Mouse (Mus musculus): ENCODE measurements at regions not wholly inside any gene's neighbourhood (a gene's known extent, or its start where the extent isn't known, plus 50 kb on each side); places are given as distances from the start of the nearest gene placed in this dataset.

DNA sequence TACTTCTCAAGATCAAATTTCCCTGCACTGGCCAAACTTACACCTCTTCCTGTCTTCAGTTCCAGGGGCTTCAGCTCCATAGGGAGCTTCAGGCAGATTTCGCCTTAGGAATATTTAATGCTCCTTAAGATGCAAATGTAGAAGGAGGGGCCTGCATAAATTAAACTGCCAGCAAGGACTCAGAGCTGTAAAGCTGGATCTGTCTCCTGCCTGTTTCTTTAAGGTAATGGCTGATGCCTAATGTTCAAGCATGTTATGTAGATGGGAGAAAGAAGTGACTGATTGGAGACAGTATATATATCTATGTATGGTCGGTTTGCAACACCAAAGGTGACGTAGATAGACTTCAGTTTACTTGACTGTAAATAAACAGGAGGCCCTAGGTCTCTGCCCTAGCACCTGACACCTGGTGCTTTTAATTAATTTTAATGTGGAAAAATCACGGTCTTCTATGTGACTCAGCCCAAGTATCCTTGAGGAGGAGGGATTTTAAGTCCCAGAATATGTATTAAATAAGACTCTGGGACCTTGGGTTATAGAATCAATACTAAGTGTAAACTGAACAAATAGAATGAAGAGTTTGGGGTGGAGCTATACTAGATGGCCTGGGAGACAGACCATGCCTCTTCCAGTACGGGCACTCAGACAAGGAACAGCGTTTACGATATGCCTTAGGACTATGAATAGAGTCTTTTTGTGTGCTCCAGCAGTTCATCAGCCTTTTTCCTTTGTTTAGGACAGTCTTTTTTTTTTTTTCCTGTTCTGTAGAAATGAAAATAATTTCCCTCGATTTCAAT lies 651.7 kb upstream of the Lmcd1 start:
- DNase-seq (ENCODE audit: low spot score) = no peak

DNA sequence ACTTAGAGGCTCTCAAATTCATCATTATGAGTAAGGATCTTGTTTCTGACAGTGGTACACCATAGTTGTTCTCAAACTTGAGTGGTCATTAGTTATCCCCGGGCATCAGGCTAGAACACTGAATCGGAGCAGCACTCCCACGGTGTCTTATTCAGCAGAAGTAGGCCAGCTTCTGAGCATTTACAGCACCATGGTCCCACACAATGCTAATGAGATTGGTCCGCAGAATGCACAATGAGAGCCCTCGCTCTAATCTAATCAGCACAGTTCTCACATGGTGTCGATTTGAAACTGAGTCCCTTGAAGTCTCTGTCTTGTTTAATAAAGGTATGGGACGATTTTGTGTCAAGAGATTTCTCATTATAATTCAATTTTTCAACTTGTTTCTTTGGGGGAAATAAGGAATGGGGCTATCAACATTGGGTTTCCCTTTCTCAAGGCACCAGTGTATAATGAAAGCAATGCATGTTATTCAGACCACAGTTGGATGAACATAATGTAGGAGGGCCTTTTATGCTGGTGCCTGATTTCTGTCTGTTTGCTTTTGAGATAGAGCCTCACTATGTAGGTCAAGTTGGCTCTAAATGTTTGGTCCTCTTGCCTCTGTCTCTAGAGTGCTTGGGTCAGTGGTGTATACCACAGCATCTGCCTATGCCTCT lies 650.9 kb upstream of the Lmcd1 start:
- DNase-seq (ENCODE audit: low spot score) = no peak

DNA sequence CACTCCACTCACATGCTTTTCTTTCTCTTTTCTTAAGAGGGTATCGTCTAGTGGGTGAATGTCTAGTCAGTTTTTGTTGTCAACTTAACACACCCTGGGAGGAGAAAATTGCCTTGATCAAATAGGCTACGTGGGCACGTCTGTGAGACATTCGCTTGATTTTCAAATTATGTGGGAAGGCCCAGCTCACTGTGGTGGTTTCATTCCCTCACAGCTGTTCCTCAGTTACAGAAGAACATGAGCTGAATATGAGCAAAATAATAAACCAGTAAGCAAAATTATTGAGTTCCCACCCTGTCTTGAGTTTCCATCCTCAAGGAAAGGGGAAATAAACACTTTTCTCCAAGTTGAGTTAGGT lies 650.4 kb upstream of the Lmcd1 start:
- no peak for DNase-seq (ENCODE audit: low spot score)

DNA sequence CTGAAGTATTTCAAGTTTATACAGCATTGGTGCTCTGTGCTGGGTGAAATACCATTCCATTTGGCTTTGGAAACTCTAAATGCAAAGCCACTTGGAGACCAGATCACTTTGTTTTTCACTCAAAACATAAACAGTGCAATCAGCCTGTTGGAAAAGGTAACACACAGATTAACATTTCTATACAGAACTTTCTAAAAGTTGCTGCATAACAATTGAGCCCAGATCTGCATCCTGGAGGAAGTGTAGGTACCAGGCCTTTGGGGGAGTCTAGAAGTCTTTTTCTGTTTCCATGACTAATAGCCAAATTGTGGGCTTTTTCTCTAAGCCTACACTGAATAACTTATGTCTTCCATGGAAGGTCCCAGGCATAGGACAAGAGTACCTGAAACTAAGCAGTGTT lies 648.1 kb upstream of the Lmcd1 start:
- DNase-seq (ENCODE audit: low spot score) = no peak

DNA sequence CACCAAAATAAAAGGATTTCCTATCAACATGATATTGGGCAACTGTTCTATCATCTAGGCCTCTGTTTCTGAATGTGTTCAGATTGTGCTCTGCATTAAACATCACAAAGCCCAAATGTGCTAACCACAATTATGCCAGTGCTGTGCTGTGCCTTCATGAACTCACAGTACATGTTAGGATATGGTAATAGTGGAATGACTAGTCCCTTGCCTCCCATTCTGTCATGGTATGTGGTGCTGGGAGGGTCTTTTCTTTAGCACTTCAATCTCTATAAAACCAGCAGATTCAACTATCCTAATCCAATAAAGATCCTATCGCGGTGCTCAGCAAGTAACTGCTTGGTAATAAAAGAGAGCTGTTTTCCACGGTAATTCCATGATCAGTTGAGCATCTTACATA lies 620.8 kb upstream of the Lmcd1 start:
- no peak for DNase-seq (ENCODE audit: low spot score)

DNA sequence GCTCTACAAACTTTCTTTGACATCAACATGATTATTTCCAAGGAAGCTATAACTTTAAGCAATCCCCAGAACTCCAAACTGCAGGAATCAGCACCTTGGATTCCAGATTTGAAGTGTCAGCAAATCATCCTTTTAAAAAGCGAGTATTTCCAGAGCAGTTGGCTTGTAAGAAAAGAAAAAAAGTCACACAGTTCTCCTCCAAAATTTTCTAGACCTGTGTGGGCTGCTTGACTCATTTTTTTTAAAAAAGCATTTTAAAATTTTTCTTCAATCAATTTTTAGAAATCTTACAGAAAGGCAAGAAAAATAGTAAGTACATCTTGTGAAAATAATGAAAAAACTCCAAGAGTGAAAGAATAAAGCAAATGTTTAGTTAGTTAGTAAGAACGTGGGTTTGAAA lies 613.6 kb upstream of the Lmcd1 start:
- DNase-seq (ENCODE audit: low spot score) = no peak

DNA sequence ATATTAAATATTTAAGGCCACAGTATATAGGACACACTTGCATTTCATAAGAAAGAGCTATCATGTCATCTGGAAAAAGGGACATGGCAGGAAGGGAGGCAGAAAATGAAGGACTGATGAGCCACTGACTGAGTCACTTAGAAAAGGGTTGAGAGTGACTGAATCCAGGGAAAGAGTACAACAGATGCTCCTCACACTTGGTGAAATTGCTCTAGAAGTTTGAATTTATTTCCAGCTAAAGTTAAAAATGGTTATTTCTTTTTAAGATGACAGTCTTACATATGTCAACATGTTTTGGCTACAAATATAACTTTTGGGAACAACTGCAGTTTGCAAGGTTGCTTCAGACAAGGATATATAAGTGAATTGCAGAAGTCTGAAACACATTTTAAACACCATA lies 609.0 kb upstream of the Lmcd1 start:
- DNase-seq (ENCODE audit: low spot score) = no peak

DNA sequence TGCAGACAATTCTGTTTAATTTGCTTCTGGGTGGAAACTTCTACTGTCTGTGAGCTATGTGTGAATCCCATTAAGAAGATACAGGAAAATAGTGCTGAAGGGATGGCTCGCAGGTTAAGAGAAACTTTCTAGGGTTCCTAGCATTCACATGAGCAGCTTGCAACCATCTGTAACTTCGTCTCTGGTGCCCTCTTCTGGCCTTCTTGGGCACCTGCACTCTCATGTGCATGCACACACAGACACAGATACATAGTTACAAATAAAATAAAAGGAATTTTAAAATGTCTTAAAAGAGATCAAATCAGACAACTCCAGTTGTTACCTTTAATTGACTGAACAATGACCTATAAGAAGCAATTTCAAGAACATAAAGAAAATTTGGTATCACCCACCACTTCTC lies 588.6 kb upstream of the Lmcd1 start:
- no peak for DNase-seq (ENCODE audit: low spot score)

DNA sequence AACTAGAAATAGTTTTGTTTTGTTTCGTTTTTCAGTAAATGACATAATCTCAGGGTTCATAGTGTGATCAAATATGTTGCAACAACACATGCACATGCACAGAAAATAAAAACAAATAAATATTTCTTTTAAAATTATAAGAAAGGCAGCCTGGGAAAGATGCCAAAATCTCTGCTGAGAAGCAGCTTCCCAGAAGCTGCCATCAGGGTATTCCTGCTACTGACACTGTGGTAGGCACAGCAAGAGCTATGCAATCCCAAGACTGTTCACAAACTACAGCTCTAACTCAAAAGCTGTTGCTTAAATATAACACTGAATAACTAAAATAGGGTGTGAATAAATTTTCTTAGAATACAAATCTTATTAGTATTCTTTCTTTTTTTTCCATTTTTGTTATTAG lies 570.7 kb upstream of the Lmcd1 start:
- DNase-seq (ENCODE audit: low spot score) = no peak

DNA sequence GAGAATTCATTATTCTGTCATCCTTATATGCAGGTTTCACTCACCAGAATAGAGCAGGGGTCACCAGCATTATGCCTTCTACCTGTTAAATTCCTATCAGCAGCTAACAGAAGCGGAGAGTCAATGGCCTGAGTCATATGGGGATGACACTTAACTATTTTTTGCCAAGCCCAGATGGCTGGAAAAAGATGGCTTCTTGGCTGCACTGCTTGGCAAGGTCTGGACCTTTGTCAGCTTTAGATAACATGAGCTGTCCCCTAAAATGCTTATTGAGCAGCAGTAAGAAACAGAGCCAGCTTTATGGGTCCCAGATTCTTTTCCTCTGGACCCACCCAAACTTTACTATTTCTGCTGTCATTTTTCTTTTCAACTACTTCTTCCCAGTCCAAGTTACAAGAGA lies 565.3 kb upstream of the Lmcd1 start:
- no peak for DNase-seq (ENCODE audit: low spot score)

DNA sequence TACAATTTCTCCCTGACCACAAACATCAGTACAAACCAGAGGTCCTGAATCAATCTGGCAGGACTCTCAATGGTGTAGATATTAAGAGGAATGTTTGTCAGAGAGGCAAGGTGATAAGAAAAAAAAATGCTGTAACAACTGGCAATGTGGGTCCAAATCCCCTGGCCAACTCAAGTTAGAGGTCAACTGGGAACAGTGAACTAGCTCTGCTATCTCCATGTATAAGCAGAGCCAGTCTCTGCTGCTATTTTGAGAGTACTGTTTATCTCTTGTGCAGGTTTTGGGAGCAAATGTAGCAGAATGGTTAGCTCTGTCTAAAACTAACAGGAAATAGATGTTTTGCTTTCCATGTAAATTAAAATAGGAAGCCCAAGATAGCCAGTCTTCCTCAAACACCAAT lies 547.6 kb upstream of the Lmcd1 start:
- DNase-seq (ENCODE audit: low spot score) = no peak

DNA sequence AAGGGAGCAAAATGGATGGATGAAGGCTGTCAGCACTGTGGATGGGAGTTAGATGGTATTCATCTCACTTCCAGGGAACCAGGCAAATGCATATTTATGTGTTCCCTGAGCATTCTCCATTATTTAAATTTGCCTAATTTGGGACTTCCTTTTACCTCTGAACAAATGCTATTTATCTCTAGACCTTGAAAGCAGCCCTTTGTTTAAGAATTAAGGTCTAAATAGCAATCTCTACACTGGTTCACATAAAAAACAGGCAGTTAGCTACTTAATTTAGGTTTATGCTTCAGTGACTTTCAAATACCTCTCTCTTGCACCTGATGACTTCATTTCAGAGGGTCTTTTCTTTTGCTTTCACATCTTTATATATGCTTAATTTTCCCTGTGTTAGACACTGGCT lies 543.2 kb upstream of the Lmcd1 start:
- DNase-seq (ENCODE audit: low spot score) = no peak

DNA sequence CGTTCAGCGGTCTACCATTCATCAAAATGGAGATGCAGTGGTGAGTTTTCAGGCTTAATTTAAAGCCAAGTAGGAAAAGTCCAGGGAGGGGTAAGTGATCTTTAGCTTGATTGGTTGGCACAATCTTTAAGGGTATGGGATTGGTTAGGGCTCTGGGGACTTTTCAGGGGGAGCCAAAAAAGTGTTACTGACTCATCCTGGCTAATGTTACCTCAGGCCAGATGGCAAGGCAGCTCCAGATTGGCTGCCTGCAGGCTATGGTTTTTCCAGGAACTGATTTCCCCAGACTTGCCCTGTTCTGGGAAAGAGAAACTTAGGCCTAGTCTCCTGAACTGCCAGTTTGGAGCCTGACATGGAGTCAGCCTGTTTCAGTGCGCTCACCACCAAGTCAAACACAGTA lies 539.6 kb upstream of the Lmcd1 start:
- DNase-seq (ENCODE audit: low spot score) = no peak

DNA sequence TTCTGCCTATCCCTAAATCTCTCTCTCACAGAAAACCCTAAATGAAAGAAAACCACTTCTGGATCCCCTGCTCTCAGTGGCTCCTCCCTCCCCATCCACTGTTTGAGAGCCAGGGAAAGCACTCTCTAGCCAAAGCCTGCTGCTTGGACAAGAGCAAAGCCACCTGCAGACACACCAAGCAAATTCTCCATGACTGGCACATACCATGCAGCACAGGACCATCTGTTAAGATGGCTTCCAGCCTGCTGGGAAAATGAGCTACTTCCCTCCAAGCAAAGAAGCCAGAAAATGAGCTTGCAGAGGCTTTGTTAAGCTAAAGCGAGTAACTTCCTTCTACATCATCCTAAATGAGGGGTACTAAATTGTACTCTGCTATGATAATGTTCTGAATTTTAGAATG lies 534.6 kb upstream of the Lmcd1 start:
- peak; percentile 29 for DNase-seq (ENCODE audit: low spot score)

DNA sequence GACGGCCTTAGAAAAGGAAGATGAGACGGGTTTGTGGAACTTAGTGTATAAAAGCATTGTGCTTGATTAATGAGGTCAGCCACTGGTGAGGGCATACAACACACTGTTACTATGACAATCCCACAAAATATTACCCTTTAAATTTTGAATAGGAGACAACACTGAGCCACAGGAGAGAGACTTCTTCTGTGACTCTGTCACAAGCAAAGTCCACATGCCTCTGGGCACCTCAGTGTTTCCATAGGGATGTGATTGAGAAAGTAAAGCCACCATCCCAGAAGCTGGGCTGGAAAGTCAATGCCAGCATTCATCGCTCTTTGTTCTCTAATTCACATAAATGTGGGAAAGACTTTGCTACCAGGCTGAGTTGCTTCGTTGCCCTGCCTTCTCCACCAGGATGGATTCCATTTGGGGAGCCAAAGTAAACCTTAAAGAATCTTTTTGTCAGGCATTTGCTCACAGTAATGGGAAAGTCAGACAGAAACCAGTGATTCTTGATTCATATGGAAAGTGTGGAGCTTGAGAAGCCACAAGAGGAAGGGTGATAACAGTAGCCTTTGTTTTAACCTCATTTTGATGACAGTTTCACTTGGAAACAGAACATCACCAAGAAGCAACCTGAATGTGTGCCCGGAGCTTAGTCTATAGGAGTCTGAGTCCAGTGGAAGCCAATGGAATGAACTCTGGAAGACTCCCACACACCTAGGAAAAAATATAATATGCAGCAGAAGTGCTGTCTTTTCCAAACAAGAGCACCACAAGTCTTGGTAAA lies 491.7 kb upstream of the Lmcd1 start:
- DNase-seq (ENCODE audit: low spot score) = no peak

DNA sequence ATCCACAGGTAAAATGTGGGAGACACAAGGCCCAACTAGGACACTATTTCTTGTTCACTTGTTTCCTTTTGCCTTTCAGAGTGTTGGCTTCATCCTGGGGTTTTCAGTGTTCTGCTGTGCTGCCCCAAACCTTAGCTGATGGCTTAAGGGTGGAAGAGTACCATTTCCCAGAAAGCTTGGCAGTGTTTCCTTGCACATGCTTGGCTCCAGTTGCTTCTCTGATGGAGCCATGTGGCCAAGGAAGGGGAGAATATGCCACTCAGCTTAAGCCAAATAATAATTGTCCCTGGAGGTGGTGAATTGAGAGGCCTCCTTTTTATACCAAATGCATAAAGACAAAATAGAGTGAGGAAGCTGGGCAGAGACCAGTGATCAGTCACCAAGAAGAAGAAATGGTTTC lies 464.9 kb upstream of the Lmcd1 start:
- DNase-seq (ENCODE audit: low spot score) = no peak

DNA sequence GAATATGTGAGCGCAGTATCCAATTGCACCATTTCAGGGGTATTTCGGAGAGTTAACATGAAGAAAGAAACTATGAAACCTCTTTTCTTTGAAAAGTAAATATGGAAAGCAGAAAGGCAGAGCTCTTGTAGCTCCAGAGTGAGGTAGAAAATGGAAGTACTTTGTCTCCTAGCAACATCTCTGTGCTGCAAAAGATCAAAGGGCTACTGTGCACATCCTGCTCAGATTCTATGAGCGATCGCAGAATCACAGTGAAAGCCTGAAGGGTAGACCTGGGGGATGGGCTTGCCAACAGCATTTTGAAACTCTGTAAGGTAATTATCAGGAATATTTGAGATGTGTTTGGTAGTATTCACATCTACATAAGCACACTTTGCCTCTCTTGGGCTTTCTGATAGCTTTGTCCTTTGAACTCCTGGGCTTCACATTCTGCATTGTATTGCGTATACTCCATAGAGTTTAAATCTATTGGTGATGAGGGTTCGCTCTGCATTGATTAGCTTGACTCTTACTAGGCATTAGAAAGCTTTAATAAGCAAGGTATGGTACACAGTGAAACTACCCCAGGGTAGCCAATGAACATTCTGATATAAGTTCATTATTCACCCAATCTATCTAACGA lies 459.5 kb upstream of the Lmcd1 start:
- DNase-seq (ENCODE audit: low spot score) = no peak

DNA sequence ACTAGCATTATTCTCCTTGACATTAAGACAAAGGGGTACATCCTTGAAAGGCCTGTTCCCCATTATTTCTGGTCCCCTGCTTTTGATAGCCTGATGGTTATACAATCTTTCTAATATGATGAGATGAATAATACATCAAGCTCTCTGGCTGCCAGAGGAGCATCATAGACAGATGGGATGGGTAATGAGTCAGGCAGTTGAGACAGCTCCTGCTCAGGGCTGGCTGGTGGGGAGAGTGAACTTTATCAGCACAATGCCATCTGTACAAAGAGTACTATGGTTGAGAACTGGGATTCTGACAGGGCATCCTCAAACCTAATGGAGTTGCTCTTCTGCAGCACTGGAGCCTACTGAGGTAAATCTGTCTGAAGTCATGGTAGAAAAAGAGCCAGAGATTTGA lies 458.4 kb upstream of the Lmcd1 start:
- DNase-seq (ENCODE audit: low spot score) = peak; percentile 55

DNA sequence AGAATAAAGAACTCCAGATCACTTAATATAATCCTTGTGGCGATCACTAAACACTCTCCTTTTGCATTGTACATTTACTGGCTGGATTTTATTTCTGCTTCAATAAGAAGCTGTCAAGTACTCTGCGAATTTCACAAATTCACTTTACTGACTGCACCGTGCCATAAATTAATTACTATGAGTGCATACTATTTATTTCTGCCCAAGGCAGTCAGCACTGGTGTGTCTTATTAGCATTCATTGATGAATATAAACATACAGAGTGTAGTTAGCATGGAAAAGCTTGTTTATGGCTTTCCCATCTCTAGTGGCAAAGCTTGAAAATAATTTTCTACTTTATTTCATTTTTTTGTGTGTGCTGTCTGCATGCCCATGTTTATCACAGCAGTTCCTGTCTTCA lies 453.3 kb upstream of the Lmcd1 start:
- DNase-seq (ENCODE audit: low spot score) = no peak

DNA sequence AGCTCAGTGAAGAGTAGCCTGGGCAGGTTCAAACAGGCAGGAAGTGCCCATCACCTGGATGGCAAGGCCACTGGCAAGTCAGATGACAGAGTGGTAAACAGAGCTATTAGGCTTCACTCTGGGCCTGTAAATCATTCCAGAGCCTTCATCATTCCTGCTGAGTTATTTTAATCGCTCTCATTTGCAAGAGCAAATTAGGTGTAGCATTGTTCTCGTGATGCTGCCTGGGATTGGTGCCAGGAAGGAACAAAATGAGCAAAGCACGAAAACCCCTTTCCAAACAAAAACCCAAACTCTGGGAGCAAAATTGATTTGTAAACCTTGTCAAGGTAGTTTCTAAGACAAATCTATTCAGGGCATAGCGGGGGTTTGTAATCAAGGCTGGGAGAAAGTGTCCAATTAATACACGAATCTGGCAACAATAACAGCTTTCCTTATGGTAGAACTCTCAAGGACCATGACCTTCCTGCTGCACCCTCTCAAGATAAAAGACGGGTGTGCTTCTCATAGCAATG lies 429.2 kb upstream of the Lmcd1 start:
- no peak for DNase-seq (ENCODE audit: low spot score)

DNA sequence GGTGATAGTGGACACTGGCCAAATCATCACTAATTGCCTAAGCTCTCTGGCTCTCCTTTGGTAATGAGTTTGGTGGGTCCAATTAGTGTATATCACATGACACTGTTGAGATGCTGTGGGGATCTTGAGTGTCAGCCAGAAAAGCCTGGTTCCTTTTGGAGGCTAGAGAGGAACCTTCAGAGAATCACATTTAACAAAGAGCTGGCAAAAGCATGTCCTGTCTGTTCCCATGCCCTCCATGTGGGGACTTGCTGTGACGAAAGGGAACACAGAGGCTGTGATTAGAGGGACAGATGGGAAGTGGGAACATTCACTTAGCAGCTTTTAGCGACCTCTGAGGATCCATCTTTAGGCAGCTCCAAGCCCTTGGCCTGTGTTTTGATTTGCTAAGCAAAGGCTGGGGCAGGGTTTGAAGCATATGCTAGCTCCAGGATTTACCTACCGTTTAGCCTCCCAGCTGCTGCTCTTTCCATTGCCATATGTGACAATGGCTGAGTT lies 407.4 kb upstream of the Lmcd1 start:
- DNase-seq (ENCODE audit: low spot score) = peak; percentile 55

DNA sequence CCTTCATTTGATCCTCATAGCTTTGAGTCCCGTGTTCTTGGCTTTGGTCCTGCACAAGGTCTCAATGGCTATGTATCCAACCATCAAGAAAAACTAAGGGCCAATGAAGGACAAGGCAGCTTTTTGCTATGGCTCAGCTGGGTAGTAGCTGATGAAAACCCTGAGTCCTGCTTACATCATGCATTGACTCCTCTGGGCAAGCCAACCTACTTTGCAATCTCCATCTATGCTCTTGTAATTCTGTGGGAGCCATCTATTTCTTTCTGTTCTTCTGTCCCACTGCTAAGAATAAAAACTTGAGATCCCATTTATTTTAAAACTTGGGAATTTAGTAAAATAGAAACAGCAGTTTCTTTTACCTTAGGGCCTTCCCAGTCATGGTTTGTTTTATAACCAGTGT lies 391.0 kb upstream of the Lmcd1 start:
- no peak for DNase-seq (ENCODE audit: low spot score)

DNA sequence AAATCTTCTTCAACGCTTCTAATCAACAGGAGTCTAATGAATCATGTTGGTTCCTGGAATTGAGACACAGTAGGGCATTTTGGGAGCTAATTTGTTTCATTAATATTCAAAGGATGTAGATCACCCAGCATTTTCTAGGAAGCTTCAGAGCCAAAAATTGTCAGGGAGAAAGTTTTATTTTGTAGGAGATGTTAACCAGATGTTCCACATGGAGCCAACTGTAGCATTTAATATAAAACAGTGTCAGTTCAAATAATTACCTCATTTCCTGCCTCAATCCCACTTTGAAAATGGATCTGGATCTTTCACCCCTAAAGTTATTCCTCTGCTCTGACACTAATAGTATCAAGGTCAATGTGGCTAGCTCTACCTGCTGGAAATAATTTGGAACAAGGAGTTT lies 389.6 kb upstream of the Lmcd1 start:
- no peak for DNase-seq (ENCODE audit: low spot score)
